In the genomic region with DNA sequence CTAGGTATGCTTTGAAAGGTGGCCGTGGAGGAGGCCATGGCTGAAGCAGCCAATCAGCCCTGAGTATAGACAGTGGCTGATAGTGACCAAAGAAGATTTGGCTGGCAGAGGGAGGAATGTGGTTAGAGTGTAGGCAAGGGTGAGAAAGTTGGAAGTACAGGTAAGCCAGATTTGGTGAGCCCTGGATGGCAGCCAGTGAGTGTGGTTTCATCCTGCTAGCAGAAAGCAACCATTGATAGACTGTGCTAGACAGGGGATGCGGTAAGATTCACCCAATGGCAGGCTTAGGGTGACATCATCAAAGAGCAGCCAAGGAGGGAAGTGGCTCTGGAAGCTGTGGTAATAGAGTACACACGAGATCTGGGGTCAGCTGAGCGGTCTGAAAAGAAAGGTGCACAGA, we compare ENCODE assay signal across 14 mouse cellular contexts.
"Had no signal": no experiment of that assay in that cellular context is flagged by ENCODE, and none has a peak within 500 bp of the region (broad histone marks: within the 10 kb centered on the region; RNA-seq: fewer than 3 reads in every experiment).

No protein-coding gene starts in this region.

- H3K4me3 ChIP-seq: limb, embryonic 10.5 days; liver, embryonic 15.5 days; megakaryocyte, embryonic 14.5 days; neural tube, embryonic 12.5 days; stomach, embryonic 15.5 days had no signal

- H3K36me3 ChIP-seq: limb, embryonic 10.5 days; liver, embryonic 15.5 days; stomach, embryonic 15.5 days had no signal

- H3K9me3 ChIP-seq: limb, embryonic 10.5 days; liver, embryonic 15.5 days; neural tube, embryonic 12.5 days; stomach, embryonic 15.5 days had no signal

- H3K4me1 ChIP-seq: limb, embryonic 10.5 days; megakaryocyte, embryonic 14.5 days had no signal

- H3K27ac ChIP-seq: limb, embryonic 10.5 days; liver, embryonic 15.5 days; macrophage; neural tube, embryonic 12.5 days; stomach, embryonic 15.5 days had no signal

- DNase-seq: kidney, adult 8-10 months; kidney, postnatal 25 days; layer of hippocampus, adult 9-11 months; lung, embryonic 14.5 days; lung, postnatal 14 days; midbrain, embryonic 14.5 days; thymus, postnatal 4 days had no signal

- H3K4me2 ChIP-seq: liver, embryonic 11.5 days; liver, embryonic 15.5 days; lung, embryonic 14.5 days; neural tube, embryonic 12.5 days; stomach, embryonic 15.5 days had no signal

- H3K9ac ChIP-seq: liver, embryonic 15.5 days; lung, embryonic 14.5 days; neural tube, embryonic 12.5 days; stomach, embryonic 15.5 days had no signal

- H3K27me3 ChIP-seq: liver, embryonic 15.5 days; neural tube, embryonic 12.5 days; stomach, embryonic 15.5 days had no signal
